Mouse (Mus musculus): ENCODE results near the gene Tjp1.

DNA sequence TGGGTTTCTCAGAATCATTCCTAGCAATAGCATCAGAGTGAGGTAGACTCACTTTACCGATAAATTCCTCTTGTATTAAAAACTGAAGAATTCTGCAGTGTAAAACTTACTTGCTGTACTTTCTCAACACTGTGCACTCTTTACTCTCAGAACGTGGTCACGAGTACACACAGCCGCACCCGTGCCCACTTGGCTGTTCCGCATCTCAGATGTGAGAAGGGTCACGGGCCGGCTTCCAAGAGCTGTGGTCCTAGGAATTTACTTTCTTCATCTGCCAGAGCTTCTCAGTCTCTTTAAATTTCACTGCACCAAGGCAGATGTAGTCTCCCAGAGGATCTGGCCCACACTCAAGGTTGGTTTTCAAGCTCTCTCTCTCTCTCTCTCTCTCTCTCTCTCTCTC is 277.9 kb downstream of the Tjp1 start:
- no peak for TF ChIP-seq CTCF (IDR thresholded peaks at IDR 0.05; ENCODE audit: low read depth, low read length)
- TF ChIP-seq POLR2A (IDR thresholded peaks at IDR 0.05; ENCODE audit: extremely low read depth, insufficient read depth, low read length), result no peak

Data from liver, adult 2 months (tissue).